Mouse (Mus musculus) CH12.LX (cell line): Measurements from ENCODE around the gene Jsrp1. TPM values are rescaled to one million over a fixed set of nuclear protein-coding genes. Genes with fewer than 3 reads are reported as not detected.

ENCODE experiments used
- DNase-seq: peaks from one replicate; pipeline ENCODE4 v3.0.0-alpha.2; 2013; ENCODE audit errors: extremely low read depth
- H3K27ac ChIP-seq: 2 replicates; pipeline ENCODE4 v1.5.1; 2012; ENCODE audit warnings: low read depth, mild to moderate bottlenecking, control low read depth, moderate library complexity; ENCODE audit not compliant: insufficient read depth
- H3K27me3 ChIP-seq: replicated peaks from 2 replicates; pipeline ENCODE3; 2012; ENCODE audit warnings: inconsistent platforms
- H3K36me3 ChIP-seq, 2 experiments: replicated peaks in 1 of 2; 2 replicates each; pipeline versions ENCODE3 to v1.6.1; 2012; ENCODE audit warnings: inconsistent platforms in 1 of 2, low read length in 1 of 2, mild to moderate bottlenecking in 1 of 2, mixed read lengths in 1 of 2, moderate library complexity in 1 of 2; ENCODE audit not compliant: control insufficient read depth in 1 of 2, insufficient read depth in 1 of 2
- H3K4me1 ChIP-seq, 2 experiments: 2 replicates each; pipeline ENCODE4 v1.6.1; 2012; ENCODE audit warnings: inconsistent platforms in 1 of 2, moderate library complexity in 1 of 2; ENCODE audit not compliant: insufficient read depth in 2 of 2, control insufficient read depth in 1 of 2
- H3K4me2 ChIP-seq: 2 replicates; pipeline ENCODE4 v1.6.1; 2012; ENCODE audit warnings: low read depth, mild to moderate bottlenecking, control low read depth; ENCODE audit not compliant: poor library complexity, insufficient read depth, severe bottlenecking
- H3K4me3 ChIP-seq, 3 experiments: fragments of 150-350 bp in 1 of 3; sonication (generic) in 1 of 3; replicated peaks in 1 of 3; 2 replicates each; pipeline versions ENCODE3 to v1.5.1; 2011 to 2012; ENCODE audit warnings: low read depth in 2 of 3, low read length in 2 of 3, mild to moderate bottlenecking in 2 of 3, moderate library complexity in 2 of 3, control low read depth in 1 of 3, improper control_type of control experiment in 1 of 3, inconsistent platforms in 1 of 3, mixed read lengths in 1 of 3; ENCODE audit not compliant: poor library complexity in 1 of 3
- H3K79me2 ChIP-seq: replicated peaks from 2 replicates; pipeline ENCODE4 v1.6.1; 2012; ENCODE audit warnings: mild to moderate bottlenecking, moderate library complexity; ENCODE audit not compliant: control insufficient read depth, poor library complexity, insufficient read depth, severe bottlenecking; ENCODE audit errors: extremely low read depth
- H3K9ac ChIP-seq: 2 replicates; pipeline ENCODE4 v1.6.1; 2012; ENCODE audit warnings: low read depth, mild to moderate bottlenecking, control low read depth, moderate library complexity; ENCODE audit not compliant: insufficient read depth
- H3K9me3 ChIP-seq: replicated peaks from 2 replicates; pipeline ENCODE3; 2012; ENCODE audit warnings: low read length, inconsistent platforms, mixed read lengths
- CHD1 ChIP-seq: IDR thresholded peaks from 2 replicates; pipeline ENCODE4 v1.6.1; 2012; ENCODE audit warnings: low read depth, low read length, improper control_type of control experiment, inconsistent platforms
- CHD2 ChIP-seq: IDR thresholded peaks from 2 replicates; pipeline ENCODE4 v1.6.1; 2011; ENCODE audit warnings: low read length, improper control_type of control experiment
- KAT2A ChIP-seq: IDR thresholded peaks from 2 replicates; pipeline ENCODE4 v1.6.1; 2012; ENCODE audit warnings: low read length, improper control_type of control experiment, inconsistent platforms; ENCODE audit not compliant: insufficient replicate concordance
- MAX ChIP-seq: IDR thresholded peaks from 2 replicates; pipeline ENCODE4 v1.6.1; 2011; ENCODE audit warnings: low read length, improper control_type of control experiment
- MAZ ChIP-seq: IDR thresholded peaks from 2 replicates; pipeline ENCODE4 v1.6.1; 2012; ENCODE audit warnings: low read depth, mild to moderate bottlenecking, inconsistent platforms, low read length, improper control_type of control experiment, moderate library complexity
- MEF2A ChIP-seq: IDR thresholded peaks from 2 replicates; pipeline ENCODE4 v1.6.1; 2014; ENCODE audit warnings: low read depth, mild to moderate bottlenecking, inconsistent platforms, low read length, improper control_type of control experiment, borderline replicate concordance
- MXI1 ChIP-seq: IDR thresholded peaks from 2 replicates; pipeline ENCODE4 v1.6.1; 2011; ENCODE audit warnings: mild to moderate bottlenecking, low read depth, low read length, improper control_type of control experiment
- MYC ChIP-seq: IDR thresholded peaks from 2 replicates; pipeline ENCODE4 v1.6.1; 2011; ENCODE audit warnings: low read depth, mild to moderate bottlenecking, improper control_type of control experiment, low read length
- NELFE ChIP-seq: IDR thresholded peaks from 2 replicates; pipeline ENCODE4 v1.6.1; 2011; ENCODE audit warnings: low read depth, low read length, improper control_type of control experiment
- NRF1 ChIP-seq: IDR thresholded peaks from 2 replicates; pipeline ENCODE4 v1.6.1; 2014; ENCODE audit warnings: low read depth, mild to moderate bottlenecking, inconsistent platforms, low read length, improper control_type of control experiment, moderate library complexity
- TCF12 ChIP-seq: IDR thresholded peaks from 2 replicates; pipeline ENCODE4 v1.6.1; 2014; ENCODE audit warnings: low read depth, mild to moderate bottlenecking, inconsistent platforms, low read length, improper control_type of control experiment
- ZMIZ1 ChIP-seq: IDR thresholded peaks from 2 replicates; pipeline ENCODE4 v1.6.1; 2012; ENCODE audit warnings: low read depth, mild to moderate bottlenecking, inconsistent platforms, low read length, improper control_type of control experiment
- dilution Hi-C: fragments of 300-500 bp; cut with MboI; formaldehyde crosslinking; loops from 2 replicates; pipeline ENCODE4 v1.14.3; 2020; ENCODE audit warnings: low sequenced_read_pairs; ENCODE audit not compliant: extremely low pct_unique_long_range_greater_than_20kb, extremely low pct_ligation_motif_present
- in situ Hi-C: fragments of 300-500 bp; cut with MboI; formaldehyde crosslinking; loops from 3 replicates; pipeline ENCODE4 v1.14.3; 2019; ENCODE audit warnings: low sequenced_read_pairs, low pct_ligation_motif_present, low pct_unique_long_range_greater_than_20kb, mixed read lengths
- polyA plus RNA-seq: library from polyadenylated mRNA; unstranded; fragments of >175 nt; gene quantifications from 2 replicates; pipeline ENCODE4 v1.2.1, GENCODE M21; 2012; ENCODE audit warnings: low read depth; ENCODE audit not compliant: insufficient read length
- total RNA-seq, 2 experiments: library from RNA; depleted of rRNA; stranded (reverse); fragments of 300-350 nt in 1 of 2; fragments of >200 nt in 1 of 2; gene quantifications; 2 replicates each; pipeline ENCODE4 v1.2.3; 2012 to 2014

The Jsrp1 gene
- total and polyA plus RNA-seq, 3 experiments = 0.35 to 1.1 (median 0.72) TPM

GRCm38 (mm10) chr10:80856267-80856666 is 43.0 kb upstream of the Jsrp1 start:
- H3K9ac ChIP-seq = 0 out of 2 replicates have a peak overlapping the region, but pooled peaks have one; percentile 45
- H3K4me3 ChIP-seq = peak overlapping the region in 1 of 3 experiments; percentile 85
- peak; percentile 63 for DNase-seq
- H3K27me3 ChIP-seq = no peaks in the 10 kb centered on the region
- dilution Hi-C loops = no loop called here
- no peak for TF ChIP-seq CHD2
- TF ChIP-seq NRF1 = no peak
- TF ChIP-seq MAX = peak; percentile 81
- TF ChIP-seq KAT2A = no peak
- 0 out of 2 replicates have a peak, but pooled peaks have one; percentile 50 for TF ChIP-seq MXI1
- no peak for TF ChIP-seq MEF2A
- TF ChIP-seq MYC = peak; percentile 71
- no peak for TF ChIP-seq CHD1
- TF ChIP-seq ZMIZ1 = no peak
- no peak for TF ChIP-seq MAZ
- TF ChIP-seq TCF12 = no peak
- TF ChIP-seq, all 38 proteins: peak for 3
- Histone ChIP-seq H3K27ac (no peak overlapping the region), H3K79me2 (peaks cover 16% of the 10 kb centered on the region), H3K9me3 (no peaks in the 10 kb centered on the region), H3K4me2 (peak overlapping the region; percentile 64), H3K4me1 (peaks cover 10 to 34% of the 10 kb centered on the region in 2 experiments), H3K36me3 (peaks cover 22 to 53% of the 10 kb centered on the region in 2 experiments)
- in situ Hi-C loops = loop anchor here (5.0 kb wide), 1 partner anchor 34 kb away; no protein-coding TSS in a partner anchor

- DNase-seq = no peak
- H3K27me3 ChIP-seq = no peaks in the 10 kb centered on the region
- peaks cover 16% of the 10 kb centered on the region for H3K79me2 ChIP-seq
- H3K4me3 ChIP-seq = peak overlapping the region; percentile 85 to 99 (median 90)
- no peaks in the 10 kb centered on the region for H3K9me3 ChIP-seq
- TF ChIP-seq MYC (0 out of 2 replicates have a peak, but pooled peaks have one; percentile 2), NELFE (no peak)
- TF ChIP-seq, all 38 proteins: peak for 1
- peaks cover 10 to 34% of the 10 kb centered on the region in 2 experiments for H3K4me1 ChIP-seq
- peaks cover 22 to 52% of the 10 kb centered on the region in 2 experiments for H3K36me3 ChIP-seq
- H3K4me2 ChIP-seq = peak overlapping the region; percentile 64
- dilution Hi-C loops = no loop called here
- H3K27ac ChIP-seq = no peak overlapping the region
- in situ Hi-C loops = loop anchor here (5.0 kb wide), 1 partner anchor 33 kb away; no protein-coding TSS in a partner anchor
- peak overlapping the region; percentile 45 for H3K9ac ChIP-seq
Observed at GRCm38 (mm10) chr10:80855749-80856073, 42.4 kb upstream of the Jsrp1 start.
